Mouse (Mus musculus) hindbrain, embryonic 10.5 days (tissue): ENCODE data around the gene Tmem127. TPM values are rescaled to one million over a fixed set of nuclear protein-coding genes. Genes with fewer than 3 reads are reported as not detected.
"Not testable (repeated sequence)": the region's sequence is repeated elsewhere in the genome, so short reads cannot be mapped to it uniquely, and the experiment has no call there.

Source experiments
- DNase-seq: peaks from one replicate; pipeline ENCODE4 v3.0.0-alpha.2; 2017; ENCODE audit warnings: low spot score
- H3K27ac ChIP-seq: fragments of 300-500 bp; sonication (generic); 2 replicates; pipeline ENCODE4 v1.5.1; 2016; ENCODE audit warnings: mild to moderate bottlenecking, moderate library complexity
- H3K27me3 ChIP-seq: fragments of 300-500 bp; sonication (generic); 2 replicates; pipeline ENCODE4 v1.6.1; 2016; ENCODE audit warnings: mild to moderate bottlenecking; ENCODE audit not compliant: poor library complexity, insufficient read depth, severe bottlenecking
- H3K36me3 ChIP-seq: fragments of 300-500 bp; sonication (generic); 2 replicates; pipeline ENCODE4 v1.6.1; 2016; ENCODE audit warnings: mild to moderate bottlenecking, moderate library complexity
- H3K4me1 ChIP-seq: fragments of 300-500 bp; sonication (generic); replicated peaks from 2 replicates; pipeline ENCODE4 v1.6.1; 2016; ENCODE audit warnings: mild to moderate bottlenecking
- H3K4me3 ChIP-seq: fragments of 300-500 bp; sonication (generic); 2 replicates; pipeline ENCODE4 v1.5.1; 2016; ENCODE audit warnings: mild to moderate bottlenecking, moderate library complexity
- H3K9me3 ChIP-seq: fragments of 300-500 bp; sonication (generic); 2 replicates; pipeline ENCODE4 v1.6.1; 2016; ENCODE audit warnings: mild to moderate bottlenecking, moderate library complexity
- WGBS: fragments of 180-500 bp; shearing (Covaris S2); methylation state at CpG from one replicate; pipeline ENCODE4 v1.1.7; 2016; 5-methylcytosine and 5-hydroxymethylcytosine counted together
- polyA plus RNA-seq: library from polyadenylated mRNA; unstranded; fragments of >200 nt; fragmentation: Nextera tagmentation; extraction: Ambion mirVana; gene quantifications from 2 replicates; pipeline ENCODE4 v1.2.1, GENCODE M21; 2016

The Tmem127 gene
- polyA plus RNA-seq, 1 experiment from 2014 or later: 27.3 TPM

DNA sequence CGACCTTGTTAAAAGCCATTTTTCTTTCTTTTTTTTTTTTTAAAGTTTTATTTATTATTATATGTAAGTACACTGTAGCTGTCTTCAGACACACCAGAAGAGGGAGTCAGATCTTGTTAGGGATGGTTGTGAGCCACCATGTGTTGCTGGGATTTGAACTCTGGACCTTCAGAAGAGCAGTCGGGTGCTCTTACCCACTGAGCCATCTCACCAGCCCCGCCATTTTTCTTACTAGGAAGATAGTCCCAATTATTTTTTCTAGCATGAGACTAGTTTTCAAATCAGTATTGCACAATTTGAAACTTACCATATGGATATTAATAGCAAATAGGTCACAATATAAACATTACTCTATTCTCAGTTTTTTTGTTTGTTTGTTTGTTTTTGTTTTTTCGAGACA lies 24.3 kb downstream of the Tmem127 start:
- H3K9me3 ChIP-seq, H3K36me3 ChIP-seq, H3K27me3 ChIP-seq, H3K27ac ChIP-seq, DNase-seq: not testable (repeated sequence)
- peaks cover 18% of the 10 kb centered on the region for H3K4me1 ChIP-seq
- WGBS: 91% methylated on average over 4 of the region's 4 CpGs
- peak overlapping the region; percentile 95; the same call in 1 of the 2 replicates for H3K4me3 ChIP-seq

DNA sequence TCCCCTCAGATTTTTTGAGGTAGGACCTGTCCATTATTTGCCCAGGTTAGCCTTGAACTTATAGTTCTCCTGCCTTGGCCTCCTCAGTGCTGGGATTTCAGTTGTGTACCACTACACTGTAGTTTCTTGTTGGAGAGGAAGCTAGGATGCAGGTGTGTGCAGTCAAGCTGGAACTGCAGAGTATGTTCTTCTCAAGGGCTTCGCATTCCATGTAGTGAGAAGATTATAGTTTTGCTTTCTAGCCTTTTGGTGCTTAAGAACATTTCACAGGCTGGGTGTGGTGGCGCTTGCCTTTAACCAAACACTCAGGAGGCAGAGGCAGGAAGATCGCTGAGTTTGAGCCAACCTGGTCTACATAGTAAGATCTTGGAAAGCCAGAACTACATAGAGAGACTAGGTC lies 25.1 kb downstream of the Tmem127 start:
- Histone ChIP-seq H3K4me1 (peaks cover 18% of the 10 kb centered on the region), H3K9me3 (no peaks in the 10 kb centered on the region), H3K36me3 (peaks cover 9% of the 10 kb centered on the region; the same call in 1 of the 2 replicates), H3K4me3 (no peak overlapping the region), H3K27ac (no peak overlapping the region), H3K27me3 (no peaks in the 10 kb centered on the region)
- DNase-seq: no peak
- 96% methylated on average over 3 of the region's 3 CpGs for WGBS

DNA sequence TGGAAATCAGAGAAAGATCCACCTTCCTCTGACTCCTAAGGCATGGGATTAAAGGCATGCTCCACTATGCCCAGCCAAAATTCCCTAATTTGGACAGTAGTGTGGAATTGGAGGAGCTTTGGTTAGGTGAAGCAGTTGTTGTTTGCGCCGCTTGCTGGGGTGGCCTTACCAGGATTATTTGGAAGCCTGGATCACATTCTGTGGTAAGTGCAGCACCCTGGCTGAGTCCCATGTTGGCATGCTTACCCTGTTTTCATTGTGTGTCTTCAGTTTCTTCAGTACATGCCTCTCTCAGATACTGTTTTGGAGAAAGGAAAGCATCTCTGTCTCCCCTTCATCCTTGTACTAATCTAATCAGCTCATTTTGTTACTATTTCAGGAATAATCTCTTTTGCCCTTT lies 26.9 kb downstream of the Tmem127 start:
- WGBS: 93% methylated on average over 2 of the region's 2 CpGs
- Histone ChIP-seq H3K4me3 (no peak overlapping the region), H3K27me3 (no peaks in the 10 kb centered on the region), H3K9me3 (no peaks in the 10 kb centered on the region), H3K27ac (no peak overlapping the region), H3K4me1 (peaks cover 18% of the 10 kb centered on the region), H3K36me3 (peaks cover 9% of the 10 kb centered on the region; the same call in 1 of the 2 replicates)
- DNase-seq: no peak

DNA sequence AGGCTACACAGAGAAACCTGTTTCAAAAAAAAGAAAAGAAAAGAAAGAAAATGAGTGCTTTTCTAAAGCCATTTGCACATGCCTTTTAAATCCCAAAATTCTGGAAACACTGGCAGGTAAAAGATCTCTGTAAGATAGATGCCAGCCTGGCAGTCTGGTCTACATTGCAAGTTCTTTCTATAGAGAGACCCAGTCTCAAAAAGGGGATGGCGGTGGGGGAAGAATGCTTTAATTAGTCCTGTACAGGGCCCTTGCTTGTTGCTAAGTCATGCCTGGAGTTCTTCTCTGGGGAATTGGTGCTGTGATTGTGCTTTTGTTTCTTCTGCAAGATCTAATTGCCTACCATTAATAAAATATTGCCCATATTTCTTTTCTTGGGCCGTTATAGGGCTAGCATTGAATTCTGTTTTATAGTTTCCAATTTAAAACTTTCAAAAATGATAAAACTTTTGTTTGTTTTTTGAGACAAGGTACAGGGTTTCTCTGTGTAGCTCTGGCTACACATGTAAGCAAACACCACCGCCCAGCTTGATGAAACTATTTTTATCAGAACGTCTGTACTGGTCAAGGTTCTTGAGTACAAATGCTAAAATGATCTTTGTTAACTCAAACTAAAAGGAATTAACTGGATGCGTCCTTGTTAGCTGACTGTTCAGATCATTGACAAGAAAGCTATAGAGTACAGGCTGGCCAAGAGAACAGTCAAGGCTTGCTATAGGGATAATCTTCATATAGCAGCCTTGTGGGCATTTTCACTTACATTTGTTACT lies 28.0 kb downstream of the Tmem127 start:
- WGBS: 88% methylated on average over 5 of the region's 5 CpGs
- no peaks in the 10 kb centered on the region for H3K9me3 ChIP-seq
- H3K27me3 ChIP-seq: no peaks in the 10 kb centered on the region
- no peak overlapping the region for H3K4me3 ChIP-seq
- peaks cover 18% of the 10 kb centered on the region for H3K4me1 ChIP-seq
- no peak for DNase-seq
- peaks cover 9% of the 10 kb centered on the region; the same call in 1 of the 2 replicates for H3K36me3 ChIP-seq
- no peak overlapping the region for H3K27ac ChIP-seq

DNA sequence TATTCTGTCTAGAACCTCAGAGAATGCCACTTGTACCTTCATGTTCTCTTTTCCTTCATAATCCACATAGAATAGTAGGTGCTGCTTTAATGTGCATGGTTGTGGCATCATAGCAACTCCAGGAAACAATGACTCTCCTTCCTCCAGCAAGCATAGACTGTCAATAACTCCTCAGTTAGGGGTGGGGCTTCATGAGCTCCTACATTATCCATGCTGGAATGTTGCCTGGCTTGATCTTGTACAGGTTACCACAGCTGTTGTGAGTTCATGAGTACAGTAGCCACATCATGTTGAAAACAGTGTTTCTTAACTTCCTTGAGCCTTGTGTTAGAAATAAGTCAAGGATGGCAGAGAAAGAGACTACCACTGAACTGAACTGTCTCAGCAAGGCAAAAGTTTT lies 30.5 kb downstream of the Tmem127 start:
- 0 out of 2 replicates have a peak, but pooled peaks cover under 1% of the 10 kb centered on the region for H3K36me3 ChIP-seq
- 0 out of 2 replicates have a peak, but pooled peaks cover 4% of the 10 kb centered on the region for H3K4me1 ChIP-seq
- no peaks in the 10 kb centered on the region for H3K27me3 ChIP-seq
- H3K27ac ChIP-seq: no peak overlapping the region
- no peak overlapping the region for H3K4me3 ChIP-seq
- H3K9me3 ChIP-seq: no peaks in the 10 kb centered on the region
- DNase-seq: no peak

DNA sequence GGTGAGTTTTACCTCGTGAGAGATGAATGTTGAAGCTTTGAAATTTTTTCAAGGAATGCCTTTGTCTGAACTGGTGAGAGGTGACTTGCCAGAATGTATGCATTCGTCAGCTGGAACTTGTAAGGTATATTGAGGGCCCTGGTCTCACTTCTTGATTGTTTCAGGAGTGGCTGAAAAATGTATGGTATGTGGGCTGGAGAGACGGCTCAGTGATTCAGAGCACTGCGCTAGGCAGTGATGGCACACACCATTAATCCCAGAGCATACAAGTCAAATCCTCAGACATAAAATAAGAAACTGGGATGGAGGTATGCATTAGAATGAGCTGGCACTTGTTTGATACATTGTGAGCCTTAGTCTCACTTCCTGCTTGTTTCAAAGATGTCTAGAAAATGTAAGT lies 44.5 kb downstream of the Tmem127 start:
- WGBS: 90% methylated on average over 4 of the region's 4 CpGs
- DNase-seq: no peak

DNA sequence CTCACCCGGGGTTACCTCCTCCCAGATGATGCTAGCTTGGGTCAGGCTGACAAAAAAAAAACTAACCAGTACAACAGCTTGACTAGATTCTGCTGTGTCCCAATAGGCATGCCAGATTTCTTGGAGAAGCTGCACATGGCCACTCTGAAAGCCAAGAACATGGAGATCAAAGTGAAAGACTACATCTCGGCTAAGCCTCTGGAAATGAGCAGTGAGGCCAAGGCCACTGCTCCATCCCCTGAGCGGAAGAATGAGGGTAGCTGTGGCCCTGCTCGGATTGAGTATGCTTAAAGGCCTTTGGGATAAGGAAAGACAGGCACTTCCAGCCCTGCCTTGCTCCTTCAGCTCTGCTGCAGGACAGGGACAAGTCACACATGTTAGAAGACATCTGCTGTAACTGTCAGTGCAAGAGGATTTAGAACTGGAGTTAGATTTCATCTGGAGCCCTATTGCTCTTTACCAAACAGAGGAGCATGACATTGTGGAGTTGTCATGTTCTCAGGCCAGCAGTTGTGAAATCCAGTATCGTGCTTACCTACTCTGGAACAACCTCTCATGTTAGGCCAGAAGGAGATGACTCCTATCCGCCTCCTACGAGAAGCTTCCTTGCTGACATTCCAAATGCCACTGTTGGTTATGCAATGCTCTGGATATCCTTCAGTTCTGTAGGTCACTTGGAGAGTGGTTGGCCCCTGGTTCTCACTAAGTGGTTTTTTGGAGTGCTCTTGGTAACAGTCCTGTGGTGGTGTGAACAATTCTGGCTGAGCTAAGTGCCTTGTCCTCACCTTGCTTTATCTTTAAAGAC lies 49.5 kb downstream of the Tmem127 start:
- H3K27ac ChIP-seq: no peak overlapping the region
- H3K36me3 ChIP-seq: peaks cover 100% of the 10 kb centered on the region
- no peak for DNase-seq
- no peaks in the 10 kb centered on the region for H3K4me1 ChIP-seq
- no peaks in the 10 kb centered on the region for H3K9me3 ChIP-seq
- no peak overlapping the region for H3K4me3 ChIP-seq
- 95% methylated on average over 7 of the region's 7 CpGs for WGBS
- H3K27me3 ChIP-seq: no peaks in the 10 kb centered on the region

More for the DNA sequence above, 44.5 kb downstream of the Tmem127 start:
- Histone ChIP-seq H3K9me3 (no peaks in the 10 kb centered on the region), H3K27ac (no peak overlapping the region), H3K4me1 (no peaks in the 10 kb centered on the region), H3K4me3 (no peak overlapping the region), H3K27me3 (no peaks in the 10 kb centered on the region), H3K36me3 (peaks cover 92% of the 10 kb centered on the region)

DNA sequence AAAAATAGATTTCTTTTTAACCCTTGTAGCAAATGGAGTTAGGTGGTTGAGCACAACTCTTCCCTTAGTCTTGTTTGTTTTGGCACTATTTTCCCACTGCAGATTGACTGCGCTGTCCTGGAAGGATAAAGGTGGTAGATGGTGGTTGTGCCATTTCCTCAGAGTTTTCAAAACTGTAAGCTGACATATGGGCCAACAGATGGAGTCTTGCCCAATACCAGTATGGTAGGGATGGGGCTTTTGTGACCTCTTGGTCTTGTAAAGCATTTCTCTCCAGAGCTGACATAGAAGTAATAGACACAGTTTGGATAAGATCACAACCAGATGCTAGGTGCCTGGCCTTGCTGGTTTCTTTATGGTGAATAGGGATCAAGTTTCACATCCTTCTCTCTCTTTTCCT lies 50.3 kb downstream of the Tmem127 start:
- WGBS: 97% methylated on average over 1 of the region's 1 CpGs
- DNase-seq: no peak
- no peaks in the 10 kb centered on the region for H3K27me3 ChIP-seq

DNA sequence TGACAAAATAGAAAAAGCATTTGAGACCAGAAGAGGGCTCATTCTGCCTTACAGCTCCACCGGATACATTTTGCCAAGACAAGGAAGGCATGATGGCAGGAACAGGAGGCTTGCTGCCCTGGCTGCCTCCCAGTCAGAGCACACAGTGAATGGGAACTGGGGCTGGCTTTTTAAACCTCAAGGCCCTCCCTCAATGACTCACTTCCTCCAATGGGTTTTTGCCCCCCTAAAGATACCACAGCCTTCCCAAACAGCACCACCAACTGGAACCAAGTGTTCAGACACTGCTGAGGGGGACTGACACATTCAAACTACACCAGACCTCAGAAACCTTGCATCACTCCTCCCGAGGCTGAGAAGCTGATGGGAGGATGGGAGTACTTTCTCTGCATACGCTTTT lies 53.0 kb downstream of the Tmem127 start:
- H3K9me3 ChIP-seq: no peaks in the 10 kb centered on the region
- H3K27me3 ChIP-seq: no peaks in the 10 kb centered on the region
- no peak overlapping the region for H3K27ac ChIP-seq
- no peak overlapping the region for H3K4me3 ChIP-seq
- no peak for DNase-seq
- WGBS: 85% methylated on average over 3 of the region's 3 CpGs
- H3K4me1 ChIP-seq: no peaks in the 10 kb centered on the region
- H3K36me3 ChIP-seq: peaks cover 67% of the 10 kb centered on the region

More for the DNA sequence above, 50.3 kb downstream of the Tmem127 start:
- Histone ChIP-seq H3K36me3 (peaks cover 94% of the 10 kb centered on the region), H3K27ac (no peak overlapping the region), H3K9me3 (no peaks in the 10 kb centered on the region), H3K4me1 (no peaks in the 10 kb centered on the region), H3K4me3 (no peak overlapping the region)

DNA sequence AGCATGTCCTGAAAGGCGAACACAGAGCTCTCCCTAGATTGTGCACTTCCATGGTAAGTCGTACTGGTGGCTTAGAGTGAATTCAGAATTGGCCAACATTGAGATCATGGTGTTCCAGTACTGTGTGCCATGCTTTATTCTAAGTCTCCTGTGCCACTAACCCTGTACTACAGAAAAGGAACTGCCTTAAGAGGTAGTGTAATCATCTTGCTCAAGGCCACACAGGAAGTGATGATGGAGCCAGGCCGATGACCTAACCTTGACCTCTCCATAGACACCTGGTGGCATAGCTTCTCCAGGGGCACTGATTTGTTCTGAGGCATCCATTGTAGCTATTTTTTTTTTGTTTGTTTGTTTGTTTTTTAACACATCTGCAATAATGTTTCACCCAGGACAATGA lies 54.2 kb downstream of the Tmem127 start:
- peaks cover 55% of the 10 kb centered on the region for H3K36me3 ChIP-seq
- no peak overlapping the region for H3K27ac ChIP-seq
- WGBS: 89% methylated on average over 3 of the region's 3 CpGs
- H3K27me3 ChIP-seq: no peaks in the 10 kb centered on the region
- no peaks in the 10 kb centered on the region for H3K4me1 ChIP-seq
- H3K9me3 ChIP-seq: no peaks in the 10 kb centered on the region
- H3K4me3 ChIP-seq: no peak overlapping the region
- no peak for DNase-seq

DNA sequence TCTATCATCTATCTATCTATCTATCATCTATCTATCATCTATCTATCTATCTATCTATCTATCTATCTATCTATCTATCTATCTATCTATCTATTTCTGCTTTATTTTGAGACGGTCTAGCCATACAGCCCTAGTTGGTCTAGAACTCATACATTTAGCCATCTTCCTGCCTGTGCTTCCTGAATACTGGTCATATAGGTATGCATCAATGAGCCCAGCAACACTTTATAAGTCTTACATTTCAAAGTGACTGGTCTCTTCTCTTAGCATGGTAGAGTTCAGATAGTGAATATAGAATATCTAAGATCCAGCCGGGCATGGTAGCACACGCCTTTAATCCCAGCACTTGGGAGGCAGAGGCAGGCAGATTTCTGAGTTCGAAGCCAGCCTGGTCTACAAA lies 56.5 kb downstream of the Tmem127 start:
- H3K27me3 ChIP-seq, H3K4me1 ChIP-seq, H3K4me3 ChIP-seq, H3K9me3 ChIP-seq, DNase-seq, H3K27ac ChIP-seq: not testable (repeated sequence)
- WGBS: 92% methylated on average over 4 of the region's 4 CpGs
- H3K36me3 ChIP-seq: peaks cover 32% of the 10 kb centered on the region

DNA sequence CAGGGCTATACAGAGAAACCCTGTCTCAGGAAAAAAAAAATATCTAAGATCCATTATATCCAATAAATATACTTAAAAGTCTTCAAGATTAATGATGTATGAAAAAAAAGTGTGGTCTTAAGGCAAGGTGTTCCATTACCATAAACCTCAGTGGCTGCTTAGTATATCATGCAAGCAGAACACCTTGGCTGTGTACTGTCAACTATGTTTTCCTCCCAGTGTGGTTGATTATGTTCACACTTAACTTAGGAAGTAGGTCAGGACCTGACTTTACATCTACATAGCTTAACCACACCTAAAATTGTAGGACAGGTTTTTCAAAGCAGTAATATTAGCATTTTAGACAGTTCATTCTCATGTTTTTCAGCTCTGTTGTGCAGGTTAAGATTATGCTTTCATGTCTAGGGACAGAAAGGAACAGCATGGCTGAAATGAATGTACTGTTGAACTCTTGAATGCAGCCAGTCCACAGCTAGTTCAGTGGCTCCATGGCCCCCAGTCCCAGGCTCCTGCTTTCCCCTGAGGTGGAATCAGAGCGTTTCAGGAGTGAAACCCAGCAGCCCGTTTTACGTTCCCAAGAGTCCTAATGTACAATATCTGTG lies 57.0 kb downstream of the Tmem127 start:
- 85% methylated on average over 3 of the region's 3 CpGs for WGBS
- H3K27ac ChIP-seq: no peak overlapping the region
- H3K27me3 ChIP-seq: no peaks in the 10 kb centered on the region
- no peak for DNase-seq
- H3K4me3 ChIP-seq: no peak overlapping the region
- H3K9me3 ChIP-seq: no peaks in the 10 kb centered on the region
- peaks cover 27% of the 10 kb centered on the region for H3K36me3 ChIP-seq
- H3K4me1 ChIP-seq: no peaks in the 10 kb centered on the region

DNA sequence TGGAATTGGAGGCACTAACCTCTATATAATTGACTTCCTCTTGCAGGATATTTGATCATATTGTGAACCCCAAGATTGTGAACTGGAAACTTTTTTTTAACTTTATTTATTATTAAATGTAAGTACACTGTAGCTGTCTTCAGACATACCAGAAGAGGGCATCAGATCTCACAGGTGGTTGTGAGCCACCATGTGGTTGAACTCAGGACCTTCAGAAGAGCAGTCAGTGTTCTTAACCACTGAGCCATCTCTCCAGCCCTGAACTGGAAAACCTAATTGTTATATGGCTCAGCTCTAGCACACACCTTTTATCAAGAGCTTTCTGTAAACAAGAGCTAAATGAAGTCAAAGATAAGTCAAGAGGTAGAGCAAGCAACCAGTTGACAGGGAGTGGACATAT lies 58.4 kb downstream of the Tmem127 start:
- no peak for DNase-seq
- no peaks in the 10 kb centered on the region for H3K9me3 ChIP-seq

More for the DNA sequence above, 58.4 kb downstream of the Tmem127 start:
- H3K27ac ChIP-seq: no peak overlapping the region
- peaks cover 13% of the 10 kb centered on the region for H3K36me3 ChIP-seq
- H3K27me3 ChIP-seq: no peaks in the 10 kb centered on the region
- H3K4me3 ChIP-seq: no peak overlapping the region
- no peaks in the 10 kb centered on the region for H3K4me1 ChIP-seq
